Mouse (Mus musculus) G1E-ER4 (cell line): Measurements from ENCODE around the gene Grcc10. TPM values are rescaled to one million over a fixed set of nuclear protein-coding genes. Genes with fewer than 3 reads are reported as not detected.

ENCODE experiments used
- GATA1 ChIP-seq: IDR thresholded peaks from one replicate; pipeline ENCODE4 v1.8.0; 2012; ENCODE audit warnings: low read length, inconsistent platforms
- polyA plus RNA-seq: library from polyadenylated mRNA; stranded (reverse); fragments of >175 nt; gene quantifications from 2 replicates; pipeline ENCODE4 v1.2.3, GENCODE M21; 2012

Gene Grcc10
- polyA plus RNA-seq, 1 experiment = 18.3 TPM

GRCm38 (mm10) chr6:124765951-124766350, 24.8 kb upstream of the Grcc10 start:
- no peak for TF ChIP-seq GATA1

- no peak for TF ChIP-seq GATA1
Observed at GRCm38 (mm10) chr6:124759259-124759658, 18.1 kb upstream of the Grcc10 start.

DNA sequence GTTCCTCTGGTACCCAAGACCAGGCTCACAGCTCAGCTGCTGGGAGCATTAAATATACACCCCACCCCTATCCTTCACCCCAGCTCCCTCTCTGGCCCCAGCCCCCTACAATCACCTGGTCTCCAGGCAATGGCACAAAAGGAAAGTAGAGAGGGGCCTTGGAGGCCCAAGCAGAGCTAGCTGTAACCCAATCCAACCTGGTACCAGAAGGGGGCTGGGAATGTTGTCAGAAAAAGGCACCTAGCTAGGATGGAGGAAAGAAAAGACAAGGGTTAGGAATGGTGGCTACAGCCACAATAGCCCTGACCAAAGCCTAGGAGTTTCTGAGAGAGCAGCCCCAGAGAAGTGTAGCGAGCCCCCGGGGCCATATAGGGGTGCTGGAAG, 17.7 kb upstream of the Grcc10 start:
- TF ChIP-seq GATA1 = no peak

GRCm38 (mm10) chr6:124757909-124758848, 17.0 kb upstream of the Grcc10 start:
- no peak for TF ChIP-seq GATA1

- TF ChIP-seq GATA1 = no peak
Observed at GRCm38 (mm10) chr6:124757351-124757880, 16.2 kb upstream of the Grcc10 start.

DNA sequence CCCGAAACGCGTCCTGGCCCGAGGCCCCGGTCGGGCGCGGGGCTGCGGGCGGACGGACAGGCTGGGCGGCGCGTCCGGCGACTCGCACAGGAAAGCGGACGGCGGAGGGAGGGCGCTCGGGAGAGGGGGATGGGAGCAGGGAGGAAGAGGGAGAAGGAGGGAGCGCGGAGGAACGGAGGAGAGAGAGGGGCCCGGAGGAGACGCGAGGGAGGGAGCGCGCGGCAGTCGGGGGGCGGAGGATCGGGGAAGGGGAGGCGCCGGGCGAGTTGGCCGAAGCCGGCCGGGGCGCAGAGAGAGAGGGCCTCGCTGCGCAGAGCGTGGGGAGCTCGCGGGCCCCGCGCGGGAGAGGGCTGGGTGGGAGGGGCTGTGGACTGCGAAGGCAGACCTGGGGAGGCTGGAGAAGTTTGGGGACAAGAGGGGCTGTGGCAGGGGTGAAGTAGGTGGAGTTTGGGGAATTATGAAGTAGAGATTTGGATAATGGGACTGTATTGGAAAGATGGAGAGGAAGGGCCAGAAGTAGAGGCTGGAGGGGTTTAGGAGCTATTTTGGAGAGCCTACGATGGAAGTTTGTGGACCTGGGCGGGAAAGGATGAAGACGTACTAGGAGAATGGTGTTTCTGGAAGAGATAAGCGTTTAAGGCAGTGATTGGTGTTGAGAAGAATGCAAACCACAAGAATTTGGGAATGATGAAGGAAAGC, 15.6 kb upstream of the Grcc10 start:
- TF ChIP-seq GATA1 = no peak

DNA sequence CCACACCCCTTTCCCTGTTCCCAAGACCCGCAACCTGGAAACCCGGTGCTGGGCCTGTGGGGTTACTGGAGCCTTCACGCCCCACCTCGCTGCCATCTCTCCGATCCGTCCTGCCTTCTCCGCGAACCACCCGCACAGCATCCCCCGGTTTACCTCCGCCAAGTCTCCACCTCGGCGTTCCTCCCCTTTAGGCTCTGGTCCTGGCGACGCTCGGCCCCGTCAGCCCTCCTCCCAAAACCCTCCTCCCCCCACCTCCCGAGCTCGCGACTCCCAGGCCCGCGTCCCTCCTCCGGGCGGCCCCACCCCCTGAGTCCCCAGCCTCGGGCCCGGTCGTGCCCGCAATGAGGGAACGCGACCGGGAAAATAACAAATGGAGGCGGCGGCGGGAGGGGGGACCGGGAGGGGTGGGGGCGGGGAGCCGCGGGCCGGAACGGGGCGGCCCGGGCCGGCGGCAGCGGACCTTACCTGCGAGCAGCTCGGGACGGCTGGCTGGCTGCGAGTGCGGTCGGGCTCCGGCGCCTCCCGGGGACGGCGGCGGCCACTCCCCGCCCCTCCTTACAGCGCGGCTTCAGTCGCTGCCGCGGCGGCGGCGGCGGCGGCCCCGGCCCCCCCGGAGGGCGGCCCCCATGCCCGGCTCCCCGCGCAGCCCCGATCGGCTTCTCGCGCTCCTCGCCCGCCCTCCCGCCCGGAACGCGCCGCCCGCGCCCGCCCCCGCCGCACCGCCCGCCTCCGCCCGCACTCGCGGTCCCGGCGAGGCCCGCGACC, 14.8 kb upstream of the Grcc10 start, which contains the start of the genes Gm45234 and Atn1:
Gm45234 (minus strand) TSS at position 191 of the 765 bp plus-strand sequence.
Atn1 (minus strand) TSS at position 694 of the 765 bp plus-strand sequence.
- TF ChIP-seq GATA1 = no peak

DNA sequence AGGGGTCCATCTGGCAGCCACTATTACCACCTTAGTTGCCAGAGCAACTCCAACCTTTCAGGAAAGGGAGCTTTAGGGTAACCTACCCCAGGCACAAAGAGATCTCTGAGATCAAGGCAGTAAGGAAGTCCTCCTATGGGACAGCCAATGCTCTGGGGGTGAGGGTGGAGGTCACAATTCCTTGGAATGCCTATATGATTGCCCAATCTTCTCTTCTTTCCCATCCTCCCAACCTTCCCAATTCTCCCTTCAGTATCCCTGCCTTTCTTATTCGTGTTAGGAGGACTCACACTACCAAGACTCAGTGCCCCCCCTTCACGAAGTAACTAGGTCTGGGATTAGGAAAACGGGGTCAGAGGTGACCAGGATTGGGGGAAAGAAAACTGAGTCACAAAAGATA, 14.1 kb upstream of the Grcc10 start:
- TF ChIP-seq GATA1 = no peak

- TF ChIP-seq GATA1 = no peak
Observed at GRCm38 (mm10) chr6:124753861-124754260, 12.7 kb upstream of the Grcc10 start.

DNA sequence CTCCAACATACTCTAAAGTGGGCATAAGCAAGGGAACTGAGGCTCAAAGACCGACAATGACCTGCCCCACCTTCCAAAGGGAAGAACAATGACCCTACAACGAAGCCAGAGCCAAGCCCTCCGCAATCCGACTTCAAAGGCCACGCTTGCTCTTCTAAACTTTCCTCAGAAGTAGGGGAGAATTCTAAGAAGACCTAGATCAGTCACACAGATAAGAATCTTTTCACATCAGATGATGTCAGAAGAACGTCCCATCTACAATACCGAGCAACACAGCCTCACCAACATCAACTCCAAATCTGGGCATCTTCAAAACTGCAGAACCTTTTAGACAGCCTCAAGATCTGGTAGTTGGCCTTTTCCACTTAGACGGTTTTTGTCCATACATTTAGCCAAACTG, 9.2 kb upstream of the Grcc10 start:
- TF ChIP-seq GATA1 = no peak

- no peak for TF ChIP-seq GATA1
Observed at GRCm38 (mm10) chr6:124746654-124747632, 5.8 kb upstream of the Grcc10 start.

DNA sequence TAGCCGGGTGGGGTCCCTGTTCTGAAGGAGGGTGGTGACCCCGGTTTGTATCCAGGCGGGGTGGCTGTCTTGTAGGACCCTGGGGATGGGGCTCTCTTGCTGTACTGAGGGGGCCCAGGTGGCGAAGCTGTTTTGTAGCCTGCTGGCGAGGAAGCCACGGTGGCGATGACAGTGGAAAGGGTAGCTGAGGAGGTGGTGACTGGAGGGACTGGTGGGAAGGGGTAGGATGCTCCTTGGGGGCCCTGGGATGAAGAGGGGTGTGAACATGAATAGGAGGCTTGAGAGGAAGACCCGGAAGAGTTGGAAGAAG, 5.1 kb upstream of the Grcc10 start:
- TF ChIP-seq GATA1 = no peak

GRCm38 (mm10) chr6:124745490-124746295, 4.5 kb upstream of the Grcc10 start:
- TF ChIP-seq GATA1 = no peak
